Mouse (Mus musculus): ENCODE measurements at regions not wholly inside any gene's neighbourhood (a gene's known extent, or its start where the extent isn't known, plus 50 kb on each side); places are given as distances from the start of the nearest gene placed in this dataset.

GRCm38 (mm10) chr6:71012436-71012822, 56.1 kb downstream of the Foxi3 start:
- intact Hi-C loops (cut with DNase I), result no loop called here
- no peak for DNase-seq (ENCODE audit: low spot score in 2 of 2)

GRCm38 (mm10) chr6:71012823-71013461, 56.6 kb downstream of the Foxi3 start:
- peak; percentile 48 to 58 for DNase-seq (ENCODE audit: low spot score in 2 of 2)
- intact Hi-C loops (cut with DNase I), result no loop called here

GRCm38 (mm10) chr6:71016388-71016787, 60.1 kb downstream of the Foxi3 start:
- intact Hi-C loops (cut with DNase I), result no loop called here
- DNase-seq (ENCODE audit: low spot score in 2 of 2), result no peak

- no peak for DNase-seq (ENCODE audit: low spot score in 2 of 2)
- intact Hi-C loops (cut with DNase I), result no loop called here
Measured at GRCm38 (mm10) chr6:71021353-71021752, 65.0 kb downstream of the Foxi3 start.

GRCm38 (mm10) chr6:71025472-71025871, 69.1 kb downstream of the Foxi3 start:
- intact Hi-C loops (cut with DNase I), result loop anchor here (5.0 kb wide), 1 partner anchor 102 kb away; no protein-coding TSS in a partner anchor

GRCm38 (mm10) chr6:71029663-71030062, 73.3 kb downstream of the Foxi3 start:
- no peak for DNase-seq (ENCODE audit: low spot score in 2 of 2)
- intact Hi-C loops (cut with DNase I), result loop anchor here (5.0 kb wide), 1 partner anchor 98 kb away; no protein-coding TSS in a partner anchor

More at GRCm38 (mm10) chr6:71025472-71025871, 69.1 kb downstream of the Foxi3 start:
- DNase-seq (ENCODE audit: low spot score in 2 of 2), result no peak

GRCm38 (mm10) chr6:71030541-71030940, 74.2 kb downstream of the Foxi3 start:
- no peak for DNase-seq (ENCODE audit: low spot score in 2 of 2)
- intact Hi-C loops (cut with DNase I), result no loop called here

- intact Hi-C loops (cut with DNase I), result no loop called here
- no peak for DNase-seq (ENCODE audit: low spot score in 2 of 2)
Measured at GRCm38 (mm10) chr6:71044241-71044640, 87.9 kb downstream of the Foxi3 start.

GRCm38 (mm10) chr6:71045261-71045660, 88.9 kb downstream of the Foxi3 start:
- intact Hi-C loops (cut with DNase I), result no loop called here
- no peak for DNase-seq (ENCODE audit: low spot score in 2 of 2)

GRCm38 (mm10) chr6:71048199-71049094, 92.1 kb downstream of the Foxi3 start:
- peak in 1 of 2 experiments; percentile 13 for DNase-seq (ENCODE audit: low spot score in 2 of 2)
- intact Hi-C loops (cut with DNase I), result no loop called here

- DNase-seq (ENCODE audit: low spot score in 2 of 2), result no peak
- intact Hi-C loops (cut with DNase I), result no loop called here
Measured at GRCm38 (mm10) chr6:71050248-71050647, 93.9 kb downstream of the Foxi3 start.

GRCm38 (mm10) chr6:71050754-71051213, 93.5 kb downstream of the Thnsl2 start:
- intact Hi-C loops (cut with DNase I), result no loop called here
- no peak for DNase-seq (ENCODE audit: low spot score in 2 of 2)

- intact Hi-C loops (cut with DNase I), result no loop called here
Measured at GRCm38 (mm10) chr6:71057209-71057858, 86.9 kb downstream of the Thnsl2 start.

GRCm38 (mm10) chr6:71060116-71060515, 84.1 kb downstream of the Thnsl2 start:
- intact Hi-C loops (cut with DNase I), result no loop called here
- DNase-seq (ENCODE audit: low spot score in 2 of 2), result no peak

More at GRCm38 (mm10) chr6:71057209-71057858, 86.9 kb downstream of the Thnsl2 start:
- DNase-seq (ENCODE audit: low spot score in 2 of 2), result no peak

GRCm38 (mm10) chr6:71062980-71063379, 81.3 kb downstream of the Thnsl2 start:
- intact Hi-C loops (cut with DNase I), result no loop called here
- no peak for DNase-seq (ENCODE audit: low spot score in 2 of 2)

GRCm38 (mm10) chr6:71065428-71065827, 78.8 kb downstream of the Thnsl2 start:
- intact Hi-C loops (cut with DNase I), result no loop called here
- no peak for DNase-seq (ENCODE audit: low spot score in 2 of 2)

- DNase-seq (ENCODE audit: low spot score in 2 of 2), result no peak
- intact Hi-C loops (cut with DNase I), result no loop called here
Measured at GRCm38 (mm10) chr6:71069229-71069628, 75.0 kb downstream of the Thnsl2 start.

GRCm38 (mm10) chr6:71074789-71075191, 69.4 kb downstream of the Thnsl2 start:
- no peak for DNase-seq (ENCODE audit: low spot score in 2 of 2)
- intact Hi-C loops (cut with DNase I), result no loop called here

All from left cerebral cortex, postnatal 36 days (tissue).